Mouse (Mus musculus) skeletal muscle tissue, adult 2 months (tissue): Measurements from ENCODE around the gene Bcl11a.

ENCODE experiments used
- DNase-seq: peaks from one replicate; pipeline ENCODE4 v3.0.0-alpha.2; 2012; ENCODE audit warnings: low read depth, low spot score

Gene Bcl11a

GRCm38 (mm10) chr11:24130186-24130760 lies 52.4 kb downstream of the Bcl11a start:
- DNase-seq, result no peak

GRCm38 (mm10) chr11:24131818-24132217 lies 54.0 kb downstream of the Bcl11a start:
- no peak for DNase-seq

DNA sequence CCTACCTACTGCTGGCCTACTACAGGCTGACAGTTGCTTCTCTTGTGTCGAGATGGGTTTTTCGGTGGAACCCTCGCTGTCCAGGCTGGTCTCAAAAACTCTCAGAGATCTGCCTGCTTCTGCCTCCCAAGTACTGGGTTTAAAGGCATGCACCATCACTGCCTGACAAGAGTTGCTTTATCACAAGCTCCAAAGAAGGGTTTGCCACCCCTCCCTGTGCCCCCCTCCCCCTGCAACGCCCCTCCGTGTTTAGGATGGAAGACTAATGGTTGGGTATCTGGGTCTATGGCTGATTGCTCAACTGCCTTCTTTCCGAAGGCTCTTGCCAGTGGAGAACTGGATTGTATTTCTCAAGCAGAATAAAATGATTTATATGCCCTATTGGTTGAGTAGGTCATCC lies 54.5 kb downstream of the Bcl11a start:
- DNase-seq, result no peak

DNA sequence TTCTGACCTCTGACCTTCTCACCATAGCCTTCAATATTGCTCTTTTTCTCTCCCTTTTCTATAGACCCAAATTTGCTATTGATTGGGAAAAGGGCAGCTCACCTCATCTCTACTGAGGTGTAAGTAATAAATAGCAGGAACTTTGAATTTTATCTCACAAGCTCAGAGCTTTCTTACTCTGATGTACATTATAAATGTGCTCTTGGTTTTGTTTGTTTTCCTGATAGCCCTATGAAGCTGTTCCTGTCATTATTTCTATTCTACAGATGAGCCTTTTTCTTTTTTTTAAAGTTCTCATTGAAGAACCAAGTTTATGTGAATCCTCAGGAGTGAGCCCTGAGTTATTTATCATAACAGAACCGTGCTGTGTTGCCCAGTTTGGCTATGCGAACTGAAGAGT lies 55.0 kb downstream of the Bcl11a start:
- DNase-seq, result no peak

DNA sequence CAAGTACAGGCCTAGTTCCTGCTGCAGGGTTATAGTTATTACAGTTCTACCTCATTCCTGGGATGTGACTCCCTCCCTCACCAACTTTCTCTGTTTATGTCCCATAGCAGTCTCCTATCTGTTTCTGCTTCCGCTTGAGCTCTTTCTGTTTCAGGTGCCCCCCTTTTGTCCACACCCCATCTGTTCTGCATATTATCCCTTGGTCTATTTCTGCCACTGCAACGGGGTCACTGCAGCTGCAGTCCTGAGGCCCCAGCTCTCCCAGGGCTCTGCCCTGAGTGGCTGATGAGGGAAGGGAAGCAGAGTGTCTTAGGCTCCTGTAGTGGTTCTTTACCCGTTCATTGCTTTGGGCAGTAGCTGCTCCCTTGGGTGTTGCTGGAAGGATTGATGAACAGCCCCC lies 55.6 kb downstream of the Bcl11a start:
- no peak for DNase-seq

DNA sequence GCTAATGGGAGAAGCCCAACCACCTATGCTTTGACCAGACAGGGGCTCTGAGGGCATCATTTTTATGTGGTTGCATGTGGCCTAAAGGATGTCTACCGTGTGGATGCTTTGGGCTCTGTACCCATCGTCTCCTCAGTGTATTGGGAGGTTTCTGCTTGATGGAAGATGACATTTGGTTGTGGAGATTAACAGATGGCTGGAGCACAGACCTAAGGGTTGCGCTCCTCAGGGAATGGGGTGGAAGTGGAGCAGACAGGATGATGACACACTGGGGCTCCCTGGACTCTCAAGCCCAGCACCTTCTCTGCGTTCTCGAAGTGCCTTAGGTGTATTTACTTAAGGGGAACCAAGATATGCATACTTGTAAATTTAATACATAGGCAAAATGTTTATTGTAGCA lies 56.1 kb downstream of the Bcl11a start:
- DNase-seq, result no peak

DNA sequence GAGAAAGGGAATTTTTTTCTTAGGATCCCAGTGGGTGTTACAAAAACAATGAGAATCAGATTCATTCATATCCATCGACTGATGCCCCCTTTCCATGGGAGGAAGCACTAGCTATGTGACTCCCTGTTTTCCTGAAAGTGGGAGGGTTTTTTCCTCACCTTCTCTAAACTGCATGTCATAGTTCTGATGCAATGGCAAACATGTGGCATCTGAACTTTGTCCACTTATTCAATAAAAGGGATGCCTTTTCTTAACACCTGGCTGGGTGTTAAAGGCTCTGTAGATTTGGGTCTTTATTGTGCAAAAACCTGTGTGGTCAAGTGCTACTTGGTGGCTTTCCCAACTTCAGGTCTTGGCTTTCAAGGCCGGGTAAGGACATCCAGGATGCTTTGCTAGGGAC lies 57.4 kb downstream of the Bcl11a start:
- DNase-seq, result no peak

DNA sequence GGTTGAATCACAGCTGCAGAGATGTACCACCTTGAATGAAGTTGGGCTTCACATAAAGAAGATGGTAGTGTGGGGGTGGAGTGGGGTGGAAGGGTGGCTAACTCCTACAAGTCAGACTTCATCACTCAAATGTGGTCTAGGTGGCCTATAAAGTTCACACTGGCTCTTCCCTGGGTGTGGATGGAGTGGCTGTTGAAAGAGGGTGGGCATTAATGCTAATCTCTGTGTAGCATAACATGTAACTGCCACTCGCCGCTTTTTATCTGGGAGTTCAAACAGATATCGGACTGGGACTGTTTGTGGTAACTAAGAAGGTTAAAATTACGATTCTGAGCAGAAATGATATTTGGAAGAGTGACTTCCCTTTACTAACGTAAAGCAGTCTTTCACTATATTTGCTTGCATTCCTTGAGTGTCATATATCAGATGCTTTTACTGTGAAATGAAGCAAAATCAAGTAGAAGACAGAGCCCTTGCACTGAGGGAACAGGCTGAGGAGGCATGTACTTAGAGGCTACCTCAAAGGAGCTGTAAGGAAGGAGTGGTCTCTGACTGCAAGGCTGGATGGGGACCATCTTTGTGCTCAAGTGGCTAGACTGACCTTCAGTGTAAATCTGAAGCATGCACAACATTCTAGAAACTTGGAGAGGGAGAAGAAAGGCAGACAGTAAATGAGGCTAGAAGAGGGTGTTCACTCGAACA lies 58.4 kb downstream of the Bcl11a start:
- no peak for DNase-seq

GRCm38 (mm10) chr11:24137891-24138290 lies 60.0 kb downstream of the Bcl11a start:
- no peak for DNase-seq

- DNase-seq, result no peak
Observed at GRCm38 (mm10) chr11:24138600-24139375, 60.9 kb downstream of the Bcl11a start.

GRCm38 (mm10) chr11:24139432-24139831 lies 61.6 kb downstream of the Bcl11a start:
- no peak for DNase-seq

DNA sequence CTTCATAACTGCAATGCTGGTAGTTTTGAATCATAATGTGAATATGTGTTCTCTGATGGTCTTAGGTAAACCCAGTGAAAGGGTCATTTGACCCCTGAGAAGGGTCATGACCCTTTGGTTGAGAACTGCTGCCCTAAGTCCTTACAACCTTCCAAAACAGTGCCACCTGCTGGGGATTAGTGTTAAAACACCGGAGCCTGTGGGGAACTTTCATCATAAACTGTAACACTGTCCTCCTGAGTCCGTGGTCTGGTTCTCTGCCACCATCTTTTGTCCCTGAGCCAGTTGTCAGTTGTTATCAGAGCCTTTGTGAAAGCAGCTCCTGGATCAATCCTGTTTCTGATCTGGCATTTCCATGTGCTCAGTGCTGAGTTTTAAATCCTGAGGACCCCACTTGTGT lies 62.1 kb downstream of the Bcl11a start:
- no peak for DNase-seq

GRCm38 (mm10) chr11:24140948-24141347 lies 63.1 kb downstream of the Bcl11a start:
- no peak for DNase-seq

GRCm38 (mm10) chr11:24141479-24142251 lies 63.8 kb downstream of the Bcl11a start:
- DNase-seq, result no peak

DNA sequence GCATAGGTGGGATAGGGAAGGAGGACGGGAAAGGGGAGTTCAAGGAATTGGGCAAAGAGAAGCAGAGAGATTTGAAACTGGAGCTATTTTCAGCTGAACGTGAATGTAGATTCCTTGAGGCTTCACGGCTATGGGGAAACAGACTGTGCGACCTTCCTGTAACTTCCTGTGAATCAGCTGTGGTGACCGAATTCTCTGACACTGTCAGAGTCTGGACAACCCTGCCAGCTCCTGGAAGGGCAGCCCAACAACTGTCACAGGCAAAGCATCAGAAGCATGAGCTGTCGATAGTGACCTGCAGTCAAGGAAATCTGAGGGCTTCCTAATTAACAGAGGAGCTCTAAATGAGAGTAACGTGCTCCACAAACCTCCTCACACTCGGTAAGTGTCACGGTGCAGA lies 64.5 kb downstream of the Bcl11a start:
- DNase-seq, result no peak

- no peak for DNase-seq
Observed at GRCm38 (mm10) chr11:24144159-24144946, 66.5 kb downstream of the Bcl11a start.

DNA sequence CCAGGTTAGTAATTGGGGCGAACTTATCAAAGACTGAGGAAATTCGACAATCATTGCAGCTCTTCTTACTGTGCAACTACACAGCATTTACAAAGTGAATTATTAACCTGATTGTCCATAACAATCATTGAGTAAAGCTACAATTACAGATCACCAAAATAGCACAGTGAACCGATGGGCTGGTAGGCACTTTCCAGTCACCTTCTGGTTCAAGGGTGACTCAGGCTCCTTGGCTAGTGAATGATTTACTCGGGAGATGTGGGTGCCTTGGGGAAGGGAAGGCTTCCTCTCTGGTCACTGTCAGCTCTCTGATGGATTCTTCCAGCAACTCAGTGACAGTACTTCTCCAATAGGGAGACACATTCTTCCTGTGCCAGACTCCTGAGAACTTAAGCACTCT lies 68.2 kb downstream of the Bcl11a start:
- no peak for DNase-seq

- no peak for DNase-seq
Observed at GRCm38 (mm10) chr11:24146437-24146836, 68.6 kb downstream of the Bcl11a start.

DNA sequence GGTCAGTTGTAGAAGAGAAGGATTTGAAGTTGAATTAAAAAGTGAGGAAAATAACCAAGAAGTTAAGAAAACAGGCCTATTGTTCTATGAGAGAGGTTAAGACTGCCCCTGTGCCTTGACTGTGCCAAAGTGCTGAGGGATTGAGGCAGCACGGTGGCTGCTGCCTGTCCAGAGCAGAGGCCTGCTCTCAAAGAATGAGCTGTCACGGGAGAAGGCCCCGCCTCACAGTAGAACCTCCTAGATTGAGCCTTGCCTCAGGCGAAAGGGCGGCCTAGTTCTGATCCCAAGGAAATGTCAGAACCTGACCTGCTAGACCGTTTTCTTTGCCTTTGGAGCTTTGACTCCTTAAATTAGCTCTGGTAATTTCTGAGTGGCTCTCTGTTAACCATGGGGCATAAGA lies 69.8 kb downstream of the Bcl11a start:
- no peak for DNase-seq

- DNase-seq, result no peak
Observed at GRCm38 (mm10) chr11:24148545-24148944, 70.7 kb downstream of the Bcl11a start.

DNA sequence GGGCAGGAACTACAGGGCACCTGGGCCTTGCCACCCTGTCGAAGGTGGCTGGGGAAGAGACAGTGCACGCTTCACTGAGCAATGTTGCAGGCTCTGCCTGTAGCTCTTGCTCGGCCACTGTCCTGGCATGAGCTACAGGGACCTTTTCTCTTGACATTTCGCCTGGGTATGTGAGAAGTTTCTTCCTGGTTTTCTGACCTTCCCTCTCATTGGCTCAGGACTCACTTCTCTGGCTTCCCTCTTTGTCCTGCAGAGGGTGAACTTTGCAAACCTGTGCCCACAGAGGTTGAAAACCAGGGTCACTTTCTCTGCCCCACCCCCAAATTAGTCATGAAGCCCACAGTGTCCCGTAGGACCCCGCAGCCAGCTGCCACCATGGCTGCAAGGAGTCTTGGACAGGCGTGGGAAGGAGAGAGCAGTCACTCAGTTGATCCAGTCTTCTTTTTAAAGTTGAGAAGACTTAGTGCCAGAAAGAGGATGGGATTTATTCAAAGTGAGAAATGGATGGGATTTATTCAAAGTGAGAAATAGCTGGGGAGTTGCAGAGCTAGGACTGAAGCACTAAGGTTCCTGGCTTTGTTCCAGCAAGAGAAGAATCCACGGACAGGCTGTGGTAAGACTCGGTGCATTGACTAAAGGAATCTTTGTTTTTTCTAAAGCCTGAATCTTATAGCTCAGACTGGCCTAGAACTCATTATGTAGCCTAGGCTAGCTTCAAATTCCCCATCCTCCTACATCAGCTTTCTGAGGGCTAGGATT lies 71.8 kb downstream of the Bcl11a start:
- DNase-seq, result no peak
